Mouse (Mus musculus) neural tube, embryonic 11.5 days (tissue): Measurements from ENCODE around the gene Tbc1d14. TPM values are rescaled to one million over a fixed set of nuclear protein-coding genes. Genes with fewer than 3 reads are reported as not detected.

ENCODE experiments used
- ATAC-seq: fragments of 200-750 bp; cut with Nextera tagmentation; 2 replicates; pipeline ENCODE4 v1.8.0; 2017; ENCODE audit warnings: moderate number of reproducible peaks, mild to moderate bottlenecking, moderate TSS enrichment, moderate library complexity; ENCODE audit not compliant: insufficient read depth, low FRiP score, low TSS enrichment
- DNase-seq: peaks from one replicate; pipeline ENCODE4 v3.0.0-alpha.2; 2015; ENCODE audit warnings: low spot score
- H3K27ac ChIP-seq: fragments of 300-500 bp; sonication (generic); 2 replicates; pipeline ENCODE4 v1.5.1; 2014; ENCODE audit warnings: low read depth, mild to moderate bottlenecking, low read length
- H3K27me3 ChIP-seq: fragments of 300-500 bp; sonication (generic); 2 replicates; pipeline ENCODE4 v1.6.1; 2014; ENCODE audit warnings: mild to moderate bottlenecking, low read length, mixed read lengths; ENCODE audit not compliant: control insufficient read depth, insufficient read depth
- H3K36me3 ChIP-seq: fragments of 300-500 bp; sonication (generic); 2 replicates; pipeline ENCODE4 v1.6.1; 2014; ENCODE audit warnings: mild to moderate bottlenecking, low read length, moderate library complexity, mixed read lengths; ENCODE audit not compliant: control insufficient read depth, insufficient read depth
- H3K4me1 ChIP-seq: fragments of 300-500 bp; sonication (generic); 2 replicates; pipeline ENCODE4 v1.6.1; 2014; ENCODE audit warnings: low read length, mixed read lengths; ENCODE audit not compliant: control insufficient read depth, insufficient read depth
- H3K4me2 ChIP-seq: fragments of 300-500 bp; sonication (generic); 2 replicates; pipeline ENCODE4 v1.6.1; 2014; ENCODE audit warnings: low read depth, mild to moderate bottlenecking, moderate library complexity
- H3K4me3 ChIP-seq: fragments of 300-500 bp; sonication (generic); 2 replicates; pipeline ENCODE4 v1.5.1; 2014; ENCODE audit warnings: low read depth, low read length
- H3K9ac ChIP-seq: fragments of 300-500 bp; sonication (generic); 2 replicates; pipeline ENCODE4 v1.6.1; 2014; ENCODE audit warnings: mild to moderate bottlenecking, low read length
- H3K9me3 ChIP-seq: fragments of 300-500 bp; sonication (generic); 2 replicates; pipeline ENCODE4 v1.6.1; 2016; ENCODE audit warnings: low read length; ENCODE audit not compliant: control insufficient read depth
- WGBS: fragments of 180-500 bp; shearing (Covaris S2); extraction: QIAGEN DNeasy Blood & Tissue Kit; methylation state at CpG from one replicate; pipeline ENCODE4 v1.1.7; 2014; 5-methylcytosine and 5-hydroxymethylcytosine counted together
- polyA plus RNA-seq: library from polyadenylated mRNA; unstranded; fragments of >200 nt; fragmentation: Nextera tagmentation; extraction: Ambion mirVana; gene quantifications from 2 replicates; pipeline ENCODE4 v1.2.1, GENCODE M21; 2014

The Tbc1d14 gene
- polyA plus RNA-seq, 1 experiment from 2014 or later = 47.8 TPM

DNA sequence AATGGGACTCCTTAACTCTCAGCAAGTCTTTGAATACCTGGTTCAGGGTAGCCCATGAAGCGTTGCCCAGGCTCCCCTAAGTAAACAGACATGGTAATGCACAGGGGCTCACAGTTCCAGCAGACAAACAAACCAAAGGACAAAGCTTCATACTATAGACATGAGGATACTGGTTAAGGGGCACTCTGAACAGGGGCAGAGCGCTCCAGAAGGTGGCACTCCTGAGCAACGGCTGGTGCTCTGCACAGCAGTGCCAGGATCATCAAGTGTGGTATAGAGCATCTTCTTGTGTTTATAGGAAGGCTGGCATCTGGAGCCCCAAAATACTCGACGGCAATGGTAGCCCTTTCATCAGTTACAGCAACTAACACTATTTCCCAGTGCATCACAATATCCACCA is 10.0 kb upstream of the Tbc1d14 start:
- H3K27ac ChIP-seq = no peak overlapping the region
- ATAC-seq (no peak), DNase-seq (no peak)
- no peaks in the 10 kb centered on the region for H3K4me1 ChIP-seq
- H3K9ac ChIP-seq = no peak overlapping the region
- no peaks in the 10 kb centered on the region for H3K9me3 ChIP-seq
- WGBS = 85% methylated on average over 5 of the region's 5 CpGs
- no peak overlapping the region for H3K4me2 ChIP-seq
- no peaks in the 10 kb centered on the region for H3K27me3 ChIP-seq
- peaks cover 7% of the 10 kb centered on the region; the same call in 1 of the 2 replicates for H3K36me3 ChIP-seq
- H3K4me3 ChIP-seq = no peak overlapping the region

DNA sequence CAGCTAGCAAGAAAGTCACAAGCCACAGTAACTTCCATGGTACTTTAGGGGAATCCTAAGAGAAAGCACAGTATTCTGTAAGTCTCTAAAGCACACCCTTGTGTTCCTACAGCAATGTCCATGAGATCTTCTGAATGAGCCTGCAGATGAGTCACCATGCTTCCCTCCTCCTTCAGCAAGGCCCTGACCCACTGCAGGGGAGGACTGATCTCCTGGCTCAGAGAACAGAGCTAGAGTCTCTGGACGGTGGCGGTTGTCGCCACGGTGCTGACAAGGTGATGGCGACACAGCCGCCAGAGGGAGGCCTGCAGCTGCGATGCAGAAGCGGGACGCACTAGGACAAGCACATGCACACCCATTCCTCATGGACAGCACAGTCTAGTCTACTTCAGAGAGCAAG is 9.0 kb upstream of the Tbc1d14 start:
- DNase-seq = no peak
- Histone ChIP-seq H3K27me3 (no peaks in the 10 kb centered on the region), H3K27ac (no peak overlapping the region), H3K4me1 (no peaks in the 10 kb centered on the region), H3K4me2 (no peak overlapping the region), H3K9me3 (no peaks in the 10 kb centered on the region), H3K36me3 (peaks cover 7% of the 10 kb centered on the region; the same call in 1 of the 2 replicates), H3K9ac (no peak overlapping the region), H3K4me3 (no peak overlapping the region)
- ATAC-seq = no peak
- 93% methylated on average over 9 of the region's 9 CpGs for WGBS

DNA sequence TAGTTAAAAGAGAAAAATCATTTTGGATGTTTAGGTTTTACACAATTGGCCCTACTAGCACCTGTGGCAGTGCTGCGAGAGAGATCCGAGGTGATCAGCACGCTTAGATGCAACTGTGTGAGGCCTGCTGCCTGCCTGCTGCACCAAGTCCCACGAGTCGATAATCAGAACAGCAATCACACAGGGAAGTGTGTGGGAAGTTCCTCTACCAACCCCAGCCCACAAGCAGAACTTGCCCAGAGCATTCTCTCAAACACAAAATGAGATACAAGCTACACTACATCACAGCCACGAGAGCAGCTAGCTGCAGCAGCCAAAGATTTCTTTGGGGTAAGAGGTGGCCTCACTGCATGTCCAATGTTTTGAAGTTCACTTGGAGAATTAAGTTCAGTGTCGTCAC is 8.4 kb upstream of the Tbc1d14 start:
- no peak overlapping the region for H3K9ac ChIP-seq
- H3K4me3 ChIP-seq = no peak overlapping the region
- ATAC-seq (no peak), DNase-seq (no peak)
- H3K36me3 ChIP-seq = peaks cover 7% of the 10 kb centered on the region; the same call in 1 of the 2 replicates
- no peaks in the 10 kb centered on the region for H3K27me3 ChIP-seq
- H3K4me1 ChIP-seq = no peaks in the 10 kb centered on the region
- no peak overlapping the region for H3K4me2 ChIP-seq
- H3K9me3 ChIP-seq = no peaks in the 10 kb centered on the region
- 91% methylated on average over 7 of the region's 7 CpGs for WGBS
- H3K27ac ChIP-seq = no peak overlapping the region

DNA sequence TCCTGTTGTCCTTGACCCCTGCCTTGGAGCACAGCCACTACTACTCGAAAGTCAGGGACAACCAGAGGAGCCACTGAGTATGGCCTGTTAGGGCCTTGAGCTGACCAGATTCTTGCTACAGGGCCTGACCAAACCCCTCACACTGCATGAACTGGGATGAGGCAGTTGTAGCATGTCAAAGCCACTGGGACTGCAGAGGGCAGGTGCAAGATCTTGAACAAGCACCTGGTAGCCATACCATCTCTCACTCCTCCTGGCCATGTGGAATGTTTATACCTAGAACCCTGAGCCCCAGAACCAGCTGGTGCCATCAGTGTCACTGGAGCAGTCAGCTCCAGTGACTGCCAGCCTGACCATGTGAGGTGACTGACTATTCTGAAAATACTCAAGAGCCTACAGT is 5.8 kb upstream of the Tbc1d14 start:
- H3K27me3 ChIP-seq = no peaks in the 10 kb centered on the region
- no peak for DNase-seq
- 100% methylated on average over 1 of the region's 1 CpGs for WGBS
- no peak overlapping the region for H3K4me3 ChIP-seq
- no peak for ATAC-seq
- peaks cover 4% of the 10 kb centered on the region; the same call in 1 of the 2 replicates for H3K36me3 ChIP-seq
- H3K9ac ChIP-seq = no peak overlapping the region
- no peak overlapping the region for H3K27ac ChIP-seq
- no peaks in the 10 kb centered on the region for H3K4me1 ChIP-seq
- no peak overlapping the region for H3K4me2 ChIP-seq
- H3K9me3 ChIP-seq = no peaks in the 10 kb centered on the region

DNA sequence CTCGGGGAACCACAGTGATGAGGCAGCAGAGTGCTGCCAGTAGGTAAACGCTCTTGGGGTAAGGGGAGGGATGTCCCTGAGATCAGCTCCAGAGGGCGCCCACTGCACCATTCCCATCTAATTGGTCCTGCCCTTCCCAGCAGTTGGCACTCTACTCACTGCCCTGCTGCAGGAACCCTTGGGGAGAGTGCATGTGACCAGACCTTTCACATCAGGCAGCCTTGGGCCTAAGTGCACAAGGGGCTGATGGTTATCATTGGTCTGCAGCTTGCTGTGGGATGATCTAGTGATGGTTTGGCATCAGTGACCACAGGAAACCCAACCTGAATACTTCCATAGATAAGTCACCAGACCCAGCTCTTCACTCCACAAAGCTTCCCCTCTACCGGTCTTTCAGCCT is 4.6 kb upstream of the Tbc1d14 start:
- DNase-seq (no peak), ATAC-seq (no peak)
- Histone ChIP-seq H3K27me3 (no peaks in the 10 kb centered on the region), H3K4me3 (no peak overlapping the region), H3K4me1 (no peaks in the 10 kb centered on the region), H3K9ac (no peak overlapping the region), H3K27ac (no peak overlapping the region), H3K36me3 (peaks cover 4% of the 10 kb centered on the region; the same call in 1 of the 2 replicates), H3K9me3 (no peaks in the 10 kb centered on the region), H3K4me2 (no peak overlapping the region)
- WGBS = 29% methylated on average over 4 of the region's 4 CpGs

DNA sequence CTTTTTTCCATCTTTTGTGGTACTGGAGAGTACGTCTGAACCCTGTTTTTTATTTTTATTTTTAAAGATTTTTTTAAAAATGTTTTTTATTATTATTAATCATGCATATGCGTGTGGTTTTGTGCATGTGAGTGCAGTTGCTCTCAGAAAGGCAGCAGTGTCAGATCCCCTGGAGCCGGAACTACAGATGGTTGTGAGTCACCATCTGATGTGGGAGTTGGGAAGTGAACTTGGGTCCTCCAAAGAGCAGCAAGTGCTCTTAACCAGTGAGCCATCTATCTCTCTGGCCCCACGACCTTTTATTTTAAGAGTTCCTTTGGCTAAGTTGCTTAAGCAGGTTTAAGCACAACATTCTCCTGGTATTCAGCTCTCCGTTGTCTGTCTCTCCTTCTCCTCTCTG is 3.1 kb upstream of the Tbc1d14 start:
- Histone ChIP-seq H3K9me3 (no peaks in the 10 kb centered on the region), H3K4me2 (no peak overlapping the region), H3K36me3 (0 out of 2 replicates have a peak, but pooled peaks cover 2% of the 10 kb centered on the region), H3K27me3 (no peaks in the 10 kb centered on the region), H3K4me3 (no peak overlapping the region), H3K9ac (no peak overlapping the region), H3K27ac (no peak overlapping the region), H3K4me1 (no peaks in the 10 kb centered on the region)
- WGBS = 80% methylated on average over 5 of the region's 5 CpGs
- no peak for ATAC-seq
- DNase-seq = no peak

DNA sequence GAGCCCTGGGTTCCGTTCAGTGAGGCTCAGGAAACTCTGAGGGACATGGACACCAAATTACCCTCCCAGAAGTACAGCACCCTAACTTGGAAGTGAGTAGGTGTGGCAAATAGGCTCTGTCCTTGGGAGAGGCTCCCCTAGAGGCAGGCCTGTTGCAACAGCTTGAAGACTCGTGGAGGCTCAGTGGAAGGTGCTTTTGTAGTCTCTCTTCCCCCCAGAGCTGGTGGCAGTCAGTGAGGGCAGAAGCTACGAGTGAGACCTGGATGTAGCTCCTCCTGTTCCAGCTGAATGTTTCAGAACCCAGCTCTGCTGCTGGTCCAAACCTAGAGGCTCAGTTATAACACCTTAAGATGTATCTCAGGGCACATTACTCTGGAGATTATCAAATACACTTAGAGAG is 2.0 kb upstream of the Tbc1d14 start:
- Histone ChIP-seq H3K4me2 (no peak overlapping the region), H3K9ac (no peak overlapping the region), H3K4me3 (no peak overlapping the region), H3K9me3 (no peaks in the 10 kb centered on the region), H3K36me3 (no peaks in the 10 kb centered on the region), H3K4me1 (no peaks in the 10 kb centered on the region), H3K27me3 (no peaks in the 10 kb centered on the region), H3K27ac (no peak overlapping the region)
- DNase-seq (no peak), ATAC-seq (no peak)
- 30% methylated on average over 3 of the region's 3 CpGs for WGBS

DNA sequence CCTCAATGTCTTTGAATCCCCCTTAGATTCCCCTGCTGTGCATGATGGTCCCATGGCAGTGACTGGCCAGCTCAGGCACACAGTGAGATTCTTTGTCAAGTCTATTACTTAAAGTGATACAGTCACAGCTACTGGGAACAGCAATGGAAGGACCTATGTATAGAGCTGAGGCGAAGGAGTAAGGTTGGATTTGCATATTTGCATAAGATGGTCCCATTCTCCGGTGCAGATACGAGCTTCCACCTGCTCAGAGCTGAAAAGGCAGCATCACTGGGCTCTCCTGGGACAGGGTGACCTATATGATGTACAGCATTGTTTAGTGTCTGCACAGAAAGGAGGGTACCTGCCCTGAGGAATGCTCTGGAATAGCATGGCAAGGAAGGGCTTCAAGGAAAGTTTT is 1.3 kb upstream of the Tbc1d14 start:
- H3K36me3 ChIP-seq = no peaks in the 10 kb centered on the region
- H3K27ac ChIP-seq = no peak overlapping the region
- no peak overlapping the region for H3K4me2 ChIP-seq
- H3K9ac ChIP-seq = no peak overlapping the region
- no peaks in the 10 kb centered on the region for H3K9me3 ChIP-seq
- no peak overlapping the region for H3K4me3 ChIP-seq
- H3K27me3 ChIP-seq = no peaks in the 10 kb centered on the region
- DNase-seq = no peak
- ATAC-seq = no peak
- no peaks in the 10 kb centered on the region for H3K4me1 ChIP-seq
- WGBS = 79% methylated on average over 3 of the region's 3 CpGs

DNA sequence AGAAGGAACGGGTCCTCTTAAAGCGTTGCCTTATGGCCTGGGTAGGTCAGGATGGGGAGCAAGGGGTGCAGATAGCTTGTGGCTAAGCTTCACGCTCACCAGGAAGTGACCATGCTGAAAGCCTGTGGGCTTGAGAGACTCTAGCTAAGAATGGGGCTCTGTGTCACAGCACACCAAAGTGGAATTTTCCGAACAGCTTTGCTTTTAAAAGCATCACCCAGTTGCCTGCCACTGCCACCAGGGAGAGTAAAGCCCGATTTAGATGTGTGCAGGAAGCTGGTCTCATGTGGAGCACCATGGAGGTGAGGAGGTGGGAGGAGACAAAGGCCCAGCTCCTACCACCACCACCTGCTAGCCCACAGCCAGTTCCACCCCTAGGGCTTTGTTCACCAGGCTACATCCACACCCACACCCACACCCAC is 2.6 kb downstream of the Tbc1d14 start:
- 82% methylated on average over 5 of the region's 5 CpGs for WGBS
- no peaks in the 10 kb centered on the region for H3K4me1 ChIP-seq
- H3K27me3 ChIP-seq = no peaks in the 10 kb centered on the region
- no peak for DNase-seq
- H3K27ac ChIP-seq = no peak overlapping the region
- H3K9me3 ChIP-seq = no peaks in the 10 kb centered on the region
- no peak overlapping the region for H3K4me2 ChIP-seq
- no peak overlapping the region for H3K4me3 ChIP-seq
- H3K36me3 ChIP-seq = no peaks in the 10 kb centered on the region
- no peak for ATAC-seq
- H3K9ac ChIP-seq = no peak overlapping the region
